Mouse (Mus musculus): ENCODE data around the gene Vmn1r124. TPM values are rescaled to one million over a fixed set of nuclear protein-coding genes. Genes with fewer than 3 reads are reported as not detected.
"Not testable (repeated sequence)": the region's sequence is repeated elsewhere in the genome, so short reads cannot be mapped to it uniquely, and the experiment has no call there.

The Vmn1r124 gene
- not detected for polyA plus RNA-seq (2021)

GRCm38 (mm10) chr7:21260517-21260916 is at the start of gene Vmn1r124:
Gene Vmn1r124, minus strand, starts transcription at chr7:21260617.
- H3K27me3 ChIP-seq; CTCF ChIA-PET; ATAC-seq; DNase-seq (ENCODE audit: low read depth, low spot score); POLR2A ChIA-PET; in situ Hi-C loops (cut with MboI; ENCODE audit: low pct_unique_long_range_greater_than_20kb): not testable (repeated sequence)

DNA sequence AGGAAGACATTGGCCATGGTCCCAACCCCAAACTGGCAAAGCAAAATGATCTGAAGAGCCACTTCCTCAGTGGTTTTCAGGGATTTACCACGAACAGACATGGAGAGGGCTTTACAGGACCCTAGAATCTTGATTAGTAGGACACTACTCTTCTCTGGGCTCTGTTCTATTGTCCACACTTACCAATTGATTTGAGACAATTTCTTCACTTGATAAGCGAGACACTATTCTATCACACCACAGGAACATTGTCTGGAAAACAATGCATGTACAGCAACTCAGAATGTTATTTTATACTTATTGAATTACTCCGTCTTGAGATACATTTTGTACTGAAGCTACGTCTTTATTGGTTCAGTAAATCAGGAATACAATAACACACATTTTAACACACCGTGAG is 41.0 kb upstream of the Vmn1r124 start, which contains the start of gene Vmn1r126:
Gene Vmn1r126 (minus strand): TSS at position 101 of the 400 bp plus-strand sequence.
- ATAC-seq; H3K27me3 ChIP-seq; CTCF ChIA-PET; DNase-seq (ENCODE audit: low read depth, low spot score); POLR2A ChIA-PET; in situ Hi-C loops (cut with MboI; ENCODE audit: low pct_unique_long_range_greater_than_20kb): not testable (repeated sequence)

GRCm38 (mm10) chr7:21271879-21272278 is 11.5 kb upstream of the Vmn1r124 start, which contains the start of gene Vmn1r125:
Gene Vmn1r125, plus strand, starts transcription at chr7:21272179.
- CTCF ChIA-PET; POLR2A ChIA-PET; ATAC-seq; in situ Hi-C loops (cut with MboI; ENCODE audit: low pct_unique_long_range_greater_than_20kb); H3K27me3 ChIP-seq; DNase-seq (ENCODE audit: low read depth, low spot score): not testable (repeated sequence)

Other genes starting within 250 kb of the Vmn1r124 start
- gene Vmn1r119, start 248.2 kb downstream of the Vmn1r124 start, polyA plus RNA-seq (2021), result not detected
- not detected for gene Vmn1r120, start 206.8 kb downstream of the Vmn1r124 start, polyA plus RNA-seq (2021)
- gene Vmn1r121, start 162.1 kb downstream of the Vmn1r124 start, polyA plus RNA-seq (2021), result not detected
- not detected for gene Vmn1r122, start 126.5 kb downstream of the Vmn1r124 start, polyA plus RNA-seq (2021)
- not detected for gene Vmn1r123, start 98.4 kb downstream of the Vmn1r124 start, polyA plus RNA-seq (2021)
- gene Gm5157, start 70.2 kb downstream of the Vmn1r124 start, polyA plus RNA-seq (2021), result not detected
- gene Vmn1r125, start 11.6 kb upstream of the Vmn1r124 start, polyA plus RNA-seq (2021), result not detected
- gene Vmn1r126, start 40.9 kb upstream of the Vmn1r124 start, polyA plus RNA-seq (2021), result not detected
- gene Vmn1r127, start 59.2 kb upstream of the Vmn1r124 start, polyA plus RNA-seq (2021), result not detected
- not detected for gene Vmn1r128, start 88.8 kb upstream of the Vmn1r124 start, polyA plus RNA-seq (2021)
- gene Vmn1r129, start 100.7 kb upstream of the Vmn1r124 start, polyA plus RNA-seq (2021), result not detected
- gene Gm6882, start 172.1 kb upstream of the Vmn1r124 start, polyA plus RNA-seq (2021), result not detected

Data from Patski (cell line).